Mouse (Mus musculus): ENCODE measurements around the gene Rtca.

GRCm38 (mm10) chr3:116474602-116475001 is 33.4 kb downstream of the Rtca start:
- TF ChIP-seq POLR2A (IDR thresholded peaks at IDR 0.05; ENCODE audit: low read depth, low read length) = no peak
- TF ChIP-seq CTCF (IDR thresholded peaks at IDR 0.05; ENCODE audit: extremely low read depth, insufficient read depth, insufficient read length, insufficient replicate concordance) = no peak

Measured in spleen, adult 2 months (tissue).